Mouse (Mus musculus): ENCODE measurements around the gene Pi16.

DNA sequence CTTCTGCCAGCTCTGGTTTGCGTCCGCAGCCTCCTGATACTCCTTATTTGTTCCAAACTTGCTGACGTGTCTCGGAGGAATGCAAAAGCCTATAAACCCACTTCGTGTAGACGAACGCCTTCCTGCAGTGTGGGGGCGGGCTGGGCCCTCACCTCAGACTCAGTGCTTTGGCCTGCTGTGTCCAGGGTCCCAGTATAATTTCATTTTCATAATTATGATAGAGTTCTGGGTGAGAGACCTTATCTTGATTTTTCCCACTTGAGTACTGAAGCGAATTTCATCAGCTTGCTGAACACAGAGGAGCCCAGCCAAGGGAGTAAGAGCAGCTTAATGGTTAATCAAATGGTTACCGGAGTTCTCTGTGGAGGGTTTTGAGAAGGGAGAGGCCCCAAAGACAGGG is 20.2 kb upstream of the Pi16 start:
- no peak for TF ChIP-seq EP300 (IDR thresholded peaks at IDR 0.05; ENCODE audit: low read depth)
- no peak for TF ChIP-seq CTCF (IDR thresholded peaks at IDR 0.05; ENCODE audit: low read depth)
